Mouse (Mus musculus) kidney, adult 2 months (tissue): ENCODE measurements at regions not wholly inside any gene's neighbourhood (a gene's known extent, or its start where the extent isn't known, plus 50 kb on each side); places are given as distances from the start of the nearest gene placed in this dataset.

Source experiments
- CTCF ChIP-seq: fragments of 200-500 bp; conservative IDR thresholded peaks from 2 replicates; pipeline ENCODE4 v1.5.1; 2011; ENCODE audit warnings: low read depth, mild to moderate bottlenecking, control low read depth, low read length, moderate library complexity, mixed read lengths; ENCODE audit not compliant: insufficient read depth, insufficient read length
- POLR2A ChIP-seq: fragments of 200-500 bp; IDR thresholded peaks from one replicate; pipeline ENCODE4 v1.6.1; 2011; ENCODE audit warnings: low read depth, low read length, control low read depth

- no peak for TF ChIP-seq CTCF
- TF ChIP-seq POLR2A: no peak
Measured at GRCm38 (mm10) chr6:22408808-22409589, 53.0 kb upstream of the Fam3c start.
